Mouse (Mus musculus): Measurements from ENCODE around the gene Mlf2.

Gene Mlf2

GRCm38 (mm10) chr6:124934670-124935069, 3.5 kb downstream of the Mlf2 start:
- DNase-seq (ENCODE audit: low spot score), result no peak

GRCm38 (mm10) chr6:124936681-124937080, 5.5 kb downstream of the Mlf2 start:
- DNase-seq (ENCODE audit: low spot score), result no peak

- DNase-seq (ENCODE audit: low spot score), result no peak
Observed at GRCm38 (mm10) chr6:124937493-124937892, 6.3 kb downstream of the Mlf2 start.

GRCm38 (mm10) chr6:124938554-124938953, 7.4 kb downstream of the Mlf2 start:
- no peak for DNase-seq (ENCODE audit: low spot score)

GRCm38 (mm10) chr6:124941679-124942078, 10.5 kb downstream of the Mlf2 start:
- no peak for DNase-seq (ENCODE audit: low spot score)

GRCm38 (mm10) chr6:124943526-124943925, 12.3 kb downstream of the Mlf2 start:
- DNase-seq (ENCODE audit: low spot score), result no peak

GRCm38 (mm10) chr6:124953991-124954715, 23.0 kb downstream of the Mlf2 start:
- no peak for DNase-seq (ENCODE audit: low spot score)

GRCm38 (mm10) chr6:124955212-124955611, 24.0 kb downstream of the Mlf2 start:
- no peak for DNase-seq (ENCODE audit: low spot score)

- no peak for DNase-seq (ENCODE audit: low spot score)
Observed at GRCm38 (mm10) chr6:124958127-124958526, 26.9 kb downstream of the Mlf2 start.

- no peak for DNase-seq (ENCODE audit: low spot score)
Observed at GRCm38 (mm10) chr6:124959960-124960359, 28.8 kb downstream of the Mlf2 start.

GRCm38 (mm10) chr6:124961021-124961420, 29.8 kb downstream of the Mlf2 start:
- peak; percentile 42 for DNase-seq (ENCODE audit: low spot score)

- no peak for DNase-seq (ENCODE audit: low spot score)
Observed at GRCm38 (mm10) chr6:124964638-124965037, 33.5 kb downstream of the Mlf2 start.

GRCm38 (mm10) chr6:124965088-124965719, 34.0 kb downstream of the Mlf2 start, which contains the start of gene Cops7a:
Gene Cops7a, minus strand, starts transcription at chr6:124965538.
- peak; percentile 97 for DNase-seq (ENCODE audit: low spot score)

GRCm38 (mm10) chr6:124965747-124966146, 34.6 kb downstream of the Mlf2 start:
- no peak for DNase-seq (ENCODE audit: low spot score)

- no peak for DNase-seq (ENCODE audit: low spot score)
Observed at GRCm38 (mm10) chr6:124966466-124967118, 35.4 kb downstream of the Mlf2 start.

GRCm38 (mm10) chr6:124967766-124968165, 36.6 kb downstream of the Mlf2 start:
- peak; percentile 21 for DNase-seq (ENCODE audit: low spot score)
